Mouse (Mus musculus): Measurements from ENCODE around the gene Xkr8. TPM values are rescaled to one million over a fixed set of nuclear protein-coding genes. Genes with fewer than 3 reads are reported as not detected.
"Not testable (repeated sequence)": the region's sequence is repeated elsewhere in the genome, so short reads cannot be mapped to it uniquely, and the experiment has no call there.

Xkr8 gene
- 4.0 and 7.8 TPM in 2 replicates for polyA plus RNA-seq (2014; fragmentation: Nextera tagmentation; extraction: Ambion mirVana)

DNA sequence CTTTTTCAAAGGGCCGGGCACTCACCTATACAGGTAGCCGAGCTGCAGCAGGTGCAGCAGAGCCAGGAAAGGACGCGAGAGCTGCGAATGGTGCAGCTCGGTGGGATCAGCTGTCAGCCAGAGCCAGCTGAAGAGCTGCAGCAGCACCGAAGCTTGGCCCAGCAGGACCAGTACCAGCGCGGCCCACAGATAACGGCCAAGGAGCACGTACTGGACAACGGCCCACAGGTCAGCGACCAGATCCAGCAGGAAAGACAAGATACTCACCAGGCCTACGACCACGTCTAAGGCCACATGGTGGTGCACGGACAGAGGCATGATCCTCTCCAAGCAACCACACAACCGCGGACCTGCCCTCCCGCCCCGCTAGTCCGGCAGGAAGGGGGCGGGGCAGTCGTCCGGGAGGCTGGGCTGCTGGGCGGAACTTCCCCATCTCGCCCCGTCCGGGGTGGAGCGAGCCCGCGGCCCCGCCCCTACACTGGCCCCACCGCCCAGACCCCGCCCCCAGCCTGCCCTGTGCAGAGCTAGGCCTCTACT lies at the start of gene Xkr8:
Xkr8 (minus strand) TSS at position 399 of the 537 bp plus-strand sequence.
- Histone ChIP-seq H3K9me3 (ENCODE audit: control insufficient read depth, low read length) (no peaks in the 10 kb centered on the region), H3K27ac (ENCODE audit: low read depth) (no peak within 1 kb of the TSS), H3K27me3 (replicated peaks; ENCODE audit: control insufficient read depth, insufficient read depth, low read length) (no peaks in the 10 kb centered on the region), H3K36me3 (ENCODE audit: control insufficient read depth, insufficient read depth, low read length) (peaks cover 8% of the 10 kb centered on the region; the same call in 1 of the 2 replicates), H3K4me2 (ENCODE audit: low read length) (peak within 1 kb of the TSS; percentile 72), H3K4me3 (ENCODE audit: low read depth, low read length) (peak within 1 kb of the TSS; percentile 55), H3K9ac (ENCODE audit: low read length) (peak within 1 kb of the TSS; percentile 53), H3K4me1 (replicated peaks; ENCODE audit: control insufficient read depth, insufficient read depth, low read length) (peaks cover 6% of the 10 kb centered on the region)
- ATAC-seq (replicated peaks; ENCODE audit: low FRiP score, low TSS enrichment, low read depth) (peak; percentile 93), DNase-seq (ENCODE audit: low spot score) (peak; percentile 93)
- whole genome bisulfite sequencing: 2% methylated on average over 34 of the region's 34 CpGs

DNA sequence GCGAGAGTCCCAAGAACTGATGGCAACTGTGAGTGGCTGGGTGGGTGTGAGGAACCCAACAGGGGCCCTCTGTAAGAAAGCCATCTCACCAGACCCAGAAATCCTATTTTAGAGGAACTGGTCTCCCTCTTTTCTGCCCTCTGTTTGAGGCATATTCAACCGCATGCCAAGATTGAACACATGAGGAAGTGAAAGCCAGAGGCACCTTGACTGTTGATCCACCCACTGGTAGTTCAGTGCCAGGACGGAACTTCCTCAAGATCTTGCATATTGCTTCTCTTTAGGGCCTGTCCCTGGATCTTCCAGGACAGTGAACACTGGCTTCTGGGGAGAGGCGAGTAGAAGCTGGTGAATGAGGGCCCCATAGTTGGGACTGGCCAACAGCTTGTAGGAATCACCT lies 47.9 kb upstream of the Xkr8 start:
- no peak overlapping the region for H3K27ac ChIP-seq (ENCODE audit: low read depth)
- ATAC-seq (replicated peaks; ENCODE audit: low FRiP score, low TSS enrichment, low read depth) (no peak), DNase-seq (ENCODE audit: low spot score) (no peak)
- H3K4me1 ChIP-seq (replicated peaks; ENCODE audit: control insufficient read depth, insufficient read depth, low read length): no peaks in the 10 kb centered on the region
- H3K9ac ChIP-seq (ENCODE audit: low read length): no peak overlapping the region
- no peak overlapping the region for H3K4me3 ChIP-seq (ENCODE audit: low read depth, low read length)
- no peaks in the 10 kb centered on the region for H3K27me3 ChIP-seq (replicated peaks; ENCODE audit: control insufficient read depth, insufficient read depth, low read length)
- H3K36me3 ChIP-seq (ENCODE audit: control insufficient read depth, insufficient read depth, low read length): peaks cover 42% of the 10 kb centered on the region
- WGBS: 85% methylated on average over 4 of the region's 4 CpGs
- H3K9me3 ChIP-seq (ENCODE audit: control insufficient read depth, low read length): no peaks in the 10 kb centered on the region
- no peak overlapping the region for H3K4me2 ChIP-seq (ENCODE audit: low read length)

DNA sequence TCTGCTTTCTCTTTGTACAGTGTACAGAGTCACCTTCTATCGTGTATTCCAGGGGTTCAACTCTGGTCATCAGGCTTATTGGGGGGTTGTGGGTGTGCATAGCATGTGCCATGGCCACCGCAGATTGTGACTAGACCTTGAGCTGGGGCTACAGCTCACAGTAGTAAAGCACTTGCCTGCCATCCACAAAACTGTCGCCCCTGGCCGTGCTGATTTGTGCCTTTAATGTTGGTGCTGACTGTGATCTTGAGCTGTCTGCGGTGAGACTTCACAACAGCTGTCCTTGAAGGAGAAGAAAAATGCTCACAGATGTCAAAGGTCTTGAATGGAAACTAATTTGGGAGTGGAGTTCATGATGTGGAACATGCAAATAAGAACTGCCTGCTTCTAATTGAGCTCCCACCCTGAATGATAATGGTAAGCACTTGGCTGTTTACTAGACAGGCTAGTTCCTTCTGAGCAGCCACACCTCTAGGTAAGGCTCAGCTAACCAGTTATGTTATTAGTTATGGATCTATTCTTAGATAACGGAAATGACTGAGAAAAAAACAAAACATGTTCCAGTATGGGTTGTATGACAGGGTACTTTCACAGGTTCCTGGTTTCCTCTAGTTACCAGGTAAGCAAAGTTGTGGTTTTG lies 46.3 kb upstream of the Xkr8 start:
- no peak overlapping the region for H3K9ac ChIP-seq (ENCODE audit: low read length)
- WGBS: 92% methylated on average over 6 of the region's 6 CpGs
- no peaks in the 10 kb centered on the region for H3K4me1 ChIP-seq (replicated peaks; ENCODE audit: control insufficient read depth, insufficient read depth, low read length)
- no peak for ATAC-seq (replicated peaks; ENCODE audit: low FRiP score, low TSS enrichment, low read depth)
- no peak for DNase-seq (ENCODE audit: low spot score)
- no peak overlapping the region for H3K27ac ChIP-seq (ENCODE audit: low read depth)
- no peaks in the 10 kb centered on the region for H3K27me3 ChIP-seq (replicated peaks; ENCODE audit: control insufficient read depth, insufficient read depth, low read length)
- H3K4me2 ChIP-seq (ENCODE audit: low read length): no peak overlapping the region
- H3K4me3 ChIP-seq (ENCODE audit: low read depth, low read length): no peak overlapping the region
- H3K9me3 ChIP-seq (ENCODE audit: control insufficient read depth, low read length): no peaks in the 10 kb centered on the region
- peaks cover 59% of the 10 kb centered on the region for H3K36me3 ChIP-seq (ENCODE audit: control insufficient read depth, insufficient read depth, low read length)

DNA sequence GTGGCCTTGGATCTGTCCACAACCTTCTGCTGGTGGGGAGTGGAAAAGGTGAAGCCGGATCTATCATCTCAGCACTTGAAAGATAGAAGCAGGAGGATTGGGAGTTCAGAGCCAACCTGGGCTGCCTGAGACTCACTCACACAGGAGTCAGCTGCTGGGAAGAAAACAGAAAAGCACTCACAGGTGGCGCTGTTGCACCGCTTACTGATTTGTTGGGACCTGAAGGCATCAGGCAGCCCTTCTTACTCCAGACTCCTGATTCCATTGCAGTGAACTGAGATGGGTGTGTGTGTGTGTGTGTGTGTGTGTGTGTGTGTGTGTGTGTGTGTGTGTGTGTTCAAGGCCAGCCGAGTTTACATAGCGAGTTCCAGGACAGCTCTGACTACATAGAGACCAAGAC lies 44.4 kb upstream of the Xkr8 start:
- H3K4me3 ChIP-seq (ENCODE audit: low read depth, low read length): no peak overlapping the region
- H3K27ac ChIP-seq (ENCODE audit: low read depth): no peak overlapping the region
- H3K4me1 ChIP-seq (replicated peaks; ENCODE audit: control insufficient read depth, insufficient read depth, low read length): no peaks in the 10 kb centered on the region
- no peak overlapping the region for H3K4me2 ChIP-seq (ENCODE audit: low read length)
- no peaks in the 10 kb centered on the region for H3K9me3 ChIP-seq (ENCODE audit: control insufficient read depth, low read length)
- WGBS: 84% methylated on average over 5 of the region's 5 CpGs
- DNase-seq (ENCODE audit: low spot score) (peak; percentile 83), ATAC-seq (replicated peaks; ENCODE audit: low FRiP score, low TSS enrichment, low read depth) (no peak)
- no peak overlapping the region for H3K9ac ChIP-seq (ENCODE audit: low read length)
- H3K27me3 ChIP-seq (replicated peaks; ENCODE audit: control insufficient read depth, insufficient read depth, low read length): no peaks in the 10 kb centered on the region
- H3K36me3 ChIP-seq (ENCODE audit: control insufficient read depth, insufficient read depth, low read length): peaks cover 78% of the 10 kb centered on the region

DNA sequence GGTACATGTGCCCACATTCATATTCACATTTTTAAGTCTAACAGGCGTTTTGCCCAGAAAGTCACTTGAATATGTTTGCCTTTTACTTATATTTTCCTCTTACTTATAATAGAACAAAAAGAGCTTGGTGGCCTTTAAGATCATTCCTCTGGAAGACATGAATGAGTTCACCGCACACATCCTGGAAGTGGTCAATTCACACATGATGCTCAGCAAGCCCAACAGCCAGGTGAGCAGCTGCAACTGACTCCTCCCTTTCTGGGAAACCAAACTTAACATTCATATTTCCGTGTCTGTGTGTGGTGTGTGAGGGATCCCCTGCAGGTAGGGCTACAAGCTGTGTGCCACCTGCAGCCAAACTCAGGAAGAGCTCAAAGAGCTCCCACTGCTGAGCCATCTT lies 42.6 kb upstream of the Xkr8 start:
- H3K27me3 ChIP-seq (replicated peaks; ENCODE audit: control insufficient read depth, insufficient read depth, low read length): no peaks in the 10 kb centered on the region
- no peak overlapping the region for H3K9ac ChIP-seq (ENCODE audit: low read length)
- DNase-seq (ENCODE audit: low spot score) (no peak), ATAC-seq (replicated peaks; ENCODE audit: low FRiP score, low TSS enrichment, low read depth) (no peak)
- no peak overlapping the region for H3K4me2 ChIP-seq (ENCODE audit: low read length)
- no peaks in the 10 kb centered on the region for H3K4me1 ChIP-seq (replicated peaks; ENCODE audit: control insufficient read depth, insufficient read depth, low read length)
- H3K27ac ChIP-seq (ENCODE audit: low read depth): no peak overlapping the region
- no peak overlapping the region for H3K4me3 ChIP-seq (ENCODE audit: low read depth, low read length)
- no peaks in the 10 kb centered on the region for H3K9me3 ChIP-seq (ENCODE audit: control insufficient read depth, low read length)
- WGBS: 81% methylated on average over 3 of the region's 3 CpGs
- peaks cover 95% of the 10 kb centered on the region for H3K36me3 ChIP-seq (ENCODE audit: control insufficient read depth, insufficient read depth, low read length)

DNA sequence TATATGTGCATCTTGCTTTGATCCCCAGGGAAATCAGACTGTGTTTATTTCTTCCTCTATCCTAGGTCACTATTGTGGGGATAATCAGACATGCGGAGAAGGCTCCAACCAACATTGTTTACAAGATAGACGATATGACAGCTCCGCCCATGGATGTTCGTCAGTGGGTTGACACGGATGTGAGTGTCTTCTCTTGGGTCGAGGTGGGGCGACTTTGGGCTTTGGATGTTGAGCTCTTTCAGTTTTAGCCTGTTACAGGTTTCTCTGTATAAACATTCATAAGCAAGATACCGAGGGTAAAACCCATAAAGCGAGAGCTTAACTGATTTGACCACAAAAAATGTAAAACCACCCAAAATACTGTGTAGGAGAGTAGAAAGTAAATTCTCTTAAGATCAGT lies 39.4 kb upstream of the Xkr8 start:
- Histone ChIP-seq H3K36me3 (ENCODE audit: control insufficient read depth, insufficient read depth, low read length) (peaks cover 67% of the 10 kb centered on the region), H3K4me2 (ENCODE audit: low read length) (no peak overlapping the region), H3K27ac (ENCODE audit: low read depth) (no peak overlapping the region), H3K4me3 (ENCODE audit: low read depth, low read length) (no peak overlapping the region), H3K27me3 (replicated peaks; ENCODE audit: control insufficient read depth, insufficient read depth, low read length) (no peaks in the 10 kb centered on the region), H3K4me1 (replicated peaks; ENCODE audit: control insufficient read depth, insufficient read depth, low read length) (no peaks in the 10 kb centered on the region; the same call in 1 of the 2 replicates), H3K9ac (ENCODE audit: low read length) (no peak overlapping the region), H3K9me3 (ENCODE audit: control insufficient read depth, low read length) (no peaks in the 10 kb centered on the region)
- WGBS: 90% methylated on average over 9 of the region's 9 CpGs
- ATAC-seq (replicated peaks; ENCODE audit: low FRiP score, low TSS enrichment, low read depth) (no peak), DNase-seq (ENCODE audit: low spot score) (no peak)

DNA sequence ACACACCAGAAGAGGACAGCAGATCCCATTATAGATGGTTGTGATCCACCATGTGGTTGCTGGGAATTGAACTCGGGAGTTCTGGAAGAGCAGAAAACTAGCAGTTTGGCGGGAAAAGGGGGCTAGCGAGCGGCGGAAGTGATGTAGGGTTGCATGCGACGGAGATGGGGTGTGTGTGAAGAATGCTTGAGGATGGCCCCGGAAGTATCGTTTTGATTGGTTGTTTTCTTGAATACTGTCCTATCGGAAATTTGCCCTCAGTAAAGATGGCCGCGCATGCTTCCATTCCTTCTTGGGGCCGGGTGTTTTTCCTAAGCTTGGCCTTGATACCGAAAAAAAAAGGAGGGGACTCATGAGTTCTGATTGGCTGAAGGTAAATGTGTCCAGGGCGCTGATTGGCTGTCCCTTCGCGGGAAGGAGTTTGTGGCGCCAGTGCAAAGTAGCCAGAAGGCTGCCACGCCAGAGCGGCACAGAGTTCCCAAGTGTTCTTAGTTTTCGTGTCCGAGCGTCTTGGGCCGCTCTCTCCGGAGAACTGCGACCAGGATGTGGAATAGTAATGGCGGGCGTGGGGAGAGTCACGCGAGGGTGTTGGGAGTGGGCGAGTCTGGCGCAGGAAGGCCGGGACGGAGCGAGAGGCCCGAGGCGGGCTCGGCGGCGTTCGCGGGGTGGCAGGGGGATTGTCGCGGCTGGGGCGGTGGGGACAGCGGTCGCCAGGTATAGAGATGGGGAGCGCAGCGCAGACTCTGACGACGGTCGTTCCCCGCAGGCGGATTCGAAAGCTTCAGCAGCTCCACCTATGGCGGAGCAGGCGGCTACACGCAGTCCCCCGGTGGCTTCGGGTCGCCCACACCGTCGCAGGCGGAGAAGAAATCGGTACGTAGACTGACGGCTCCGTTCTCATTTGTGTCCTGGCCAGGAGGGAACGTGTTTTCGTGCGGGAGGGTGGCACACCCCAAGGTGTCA lies 35.8 kb upstream of the Xkr8 start, which contains the start of gene Rpa2:
Rpa2 (plus strand) TSS at position 419 of the 963 bp plus-strand sequence.
- Histone ChIP-seq H3K4me1 (replicated peaks; ENCODE audit: control insufficient read depth, insufficient read depth, low read length) (no peaks in the 10 kb centered on the region; the same call in 1 of the 2 replicates), H3K9me3 (ENCODE audit: control insufficient read depth, low read length) (no peaks in the 10 kb centered on the region), H3K27me3 (replicated peaks; ENCODE audit: control insufficient read depth, insufficient read depth, low read length) (no peaks in the 10 kb centered on the region), H3K27ac (ENCODE audit: low read depth) (peak within 1 kb of the TSS; percentile 77), H3K4me2 (ENCODE audit: low read length) (peak within 1 kb of the TSS; percentile 70), H3K36me3 (ENCODE audit: control insufficient read depth, insufficient read depth, low read length) (peaks cover 31% of the 10 kb centered on the region), H3K9ac (ENCODE audit: low read length) (peak within 1 kb of the TSS; percentile 82), H3K4me3 (ENCODE audit: low read depth, low read length) (peak within 1 kb of the TSS; percentile 83)
- WGBS: under 1% methylated on average over 71 of the region's 71 CpGs
- ATAC-seq (replicated peaks; ENCODE audit: low FRiP score, low TSS enrichment, low read depth): peak; percentile 95
- DNase-seq (ENCODE audit: low spot score): peak; percentile 99

DNA sequence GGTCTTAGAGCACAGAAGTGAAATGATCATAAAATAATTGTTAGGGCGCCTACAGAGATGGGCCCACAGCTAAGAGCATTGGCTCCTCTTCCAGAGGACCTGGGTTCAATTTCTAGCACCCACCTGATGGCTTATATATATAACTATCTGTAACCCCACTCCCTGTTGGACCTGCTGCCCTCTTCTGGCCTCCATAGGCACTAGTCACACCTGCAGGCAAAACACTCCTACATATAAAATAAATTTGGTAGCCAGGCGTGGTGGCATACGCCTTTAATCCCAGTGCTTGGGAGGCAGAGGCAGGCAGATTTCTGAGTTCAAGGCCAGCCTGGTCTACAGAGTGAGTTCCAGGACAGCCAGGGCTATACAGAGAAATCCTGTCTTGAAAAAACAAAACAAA lies 30.8 kb upstream of the Xkr8 start:
- H3K27me3 ChIP-seq (replicated peaks; ENCODE audit: control insufficient read depth, insufficient read depth, low read length); H3K4me2 ChIP-seq (ENCODE audit: low read length); H3K27ac ChIP-seq (ENCODE audit: low read depth); DNase-seq (ENCODE audit: low spot score); ATAC-seq (replicated peaks; ENCODE audit: low FRiP score, low TSS enrichment, low read depth); H3K36me3 ChIP-seq (ENCODE audit: control insufficient read depth, insufficient read depth, low read length); H3K9ac ChIP-seq (ENCODE audit: low read length); H3K4me3 ChIP-seq (ENCODE audit: low read depth, low read length); H3K9me3 ChIP-seq (ENCODE audit: control insufficient read depth, low read length); H3K4me1 ChIP-seq (replicated peaks; ENCODE audit: control insufficient read depth, insufficient read depth, low read length): not testable (repeated sequence)
- 85% methylated on average over 3 of the region's 3 CpGs for WGBS

Measured in intestine, embryonic 14.5 days (tissue).